Mouse (Mus musculus): ENCODE measurements around the gene Bach1. TPM values are rescaled to one million over a fixed set of nuclear protein-coding genes. Genes with fewer than 3 reads are reported as not detected.
"Not testable (repeated sequence)": the region's sequence is repeated elsewhere in the genome, so short reads cannot be mapped to it uniquely, and the experiment has no call there.

Gene Bach1
- polyA plus RNA-seq, 1 experiment = not detected

GRCm38 (mm10) chr16:87671336-87671735 is 27.4 kb upstream of the Bach1 start:
- TF ChIP-seq CTCF (IDR thresholded peaks at IDR 0.05; ENCODE audit: insufficient read depth, low read depth, low read length) = no peak
- no peak for TF ChIP-seq POLR2A (IDR thresholded peaks at IDR 0.05; ENCODE audit: insufficient read depth, low read depth, low read length)
- H3K27ac ChIP-seq (ENCODE audit: insufficient read depth, low read depth, low read length) = no peak overlapping the region
- WGBS = 79% methylated on average over 12 of the region's 12 CpGs
- 0 out of 2 replicates have a peak, but pooled peaks cover 2% of the 10 kb centered on the region for H3K4me1 ChIP-seq (ENCODE audit: control insufficient read depth, insufficient read depth, low read length)
- H3K4me3 ChIP-seq (ENCODE audit: insufficient read depth, low read depth, low read length) = no peak overlapping the region

GRCm38 (mm10) chr16:87673155-87673554 is 25.6 kb upstream of the Bach1 start:
- Histone ChIP-seq H3K4me3 (ENCODE audit: insufficient read depth, low read depth, low read length) (no peak overlapping the region), H3K4me1 (ENCODE audit: control insufficient read depth, insufficient read depth, low read length) (0 out of 2 replicates have a peak, but pooled peaks cover 2% of the 10 kb centered on the region), H3K27ac (ENCODE audit: insufficient read depth, low read depth, low read length) (no peak overlapping the region)
- TF ChIP-seq CTCF (IDR thresholded peaks at IDR 0.05; ENCODE audit: insufficient read depth, low read depth, low read length) = no peak
- TF ChIP-seq POLR2A (IDR thresholded peaks at IDR 0.05; ENCODE audit: insufficient read depth, low read depth, low read length) = no peak
- WGBS = 76% methylated on average over 7 of the region's 7 CpGs

GRCm38 (mm10) chr16:87676182-87676581 is 22.6 kb upstream of the Bach1 start:
- Histone ChIP-seq H3K4me1 (ENCODE audit: control insufficient read depth, insufficient read depth, low read length) (no peaks in the 10 kb centered on the region), H3K27ac (ENCODE audit: insufficient read depth, low read depth, low read length) (no peak overlapping the region), H3K4me3 (ENCODE audit: insufficient read depth, low read depth, low read length) (no peak overlapping the region)
- TF ChIP-seq POLR2A (IDR thresholded peaks at IDR 0.05; ENCODE audit: insufficient read depth, low read depth, low read length) = no peak
- TF ChIP-seq CTCF (IDR thresholded peaks at IDR 0.05; ENCODE audit: insufficient read depth, low read depth, low read length) = no peak
- 75% methylated on average over 10 of the region's 10 CpGs for WGBS

- Histone ChIP-seq H3K27ac (ENCODE audit: insufficient read depth, low read depth, low read length) (no peak overlapping the region), H3K4me1 (ENCODE audit: control insufficient read depth, insufficient read depth, low read length) (no peaks in the 10 kb centered on the region), H3K4me3 (ENCODE audit: insufficient read depth, low read depth, low read length) (no peak overlapping the region)
- TF ChIP-seq POLR2A (IDR thresholded peaks at IDR 0.05; ENCODE audit: insufficient read depth, low read depth, low read length) = no peak
- TF ChIP-seq CTCF (IDR thresholded peaks at IDR 0.05; ENCODE audit: insufficient read depth, low read depth, low read length) = no peak
- WGBS = 79% methylated on average over 11 of the region's 11 CpGs
Observed at GRCm38 (mm10) chr16:87678667-87679066, 20.1 kb upstream of the Bach1 start.

- Histone ChIP-seq H3K4me1 (ENCODE audit: control insufficient read depth, insufficient read depth, low read length) (no peaks in the 10 kb centered on the region), H3K27ac (ENCODE audit: insufficient read depth, low read depth, low read length) (no peak overlapping the region), H3K4me3 (ENCODE audit: insufficient read depth, low read depth, low read length) (no peak overlapping the region)
- WGBS = 93% methylated on average over 9 of the region's 9 CpGs
- TF ChIP-seq CTCF (IDR thresholded peaks at IDR 0.05; ENCODE audit: insufficient read depth, low read depth, low read length) (no peak), POLR2A (IDR thresholded peaks at IDR 0.05; ENCODE audit: insufficient read depth, low read depth, low read length) (no peak)
Observed at GRCm38 (mm10) chr16:87680912-87681634, 17.7 kb upstream of the Bach1 start.

GRCm38 (mm10) chr16:87681848-87682247 is 16.9 kb upstream of the Bach1 start:
- WGBS = 79% methylated on average over 3 of the region's 3 CpGs
- H3K4me3 ChIP-seq (ENCODE audit: insufficient read depth, low read depth, low read length) = no peak overlapping the region
- H3K4me1 ChIP-seq (ENCODE audit: control insufficient read depth, insufficient read depth, low read length) = no peaks in the 10 kb centered on the region
- H3K27ac ChIP-seq (ENCODE audit: insufficient read depth, low read depth, low read length) = no peak overlapping the region
- no peak for TF ChIP-seq POLR2A (IDR thresholded peaks at IDR 0.05; ENCODE audit: insufficient read depth, low read depth, low read length)
- TF ChIP-seq CTCF (IDR thresholded peaks at IDR 0.05; ENCODE audit: insufficient read depth, low read depth, low read length) = no peak

GRCm38 (mm10) chr16:87686458-87686857 is 12.3 kb upstream of the Bach1 start:
- H3K4me1 ChIP-seq (ENCODE audit: control insufficient read depth, insufficient read depth, low read length) = no peaks in the 10 kb centered on the region
- 84% methylated on average over 1 of the region's 1 CpGs for WGBS
- TF ChIP-seq POLR2A (IDR thresholded peaks at IDR 0.05; ENCODE audit: insufficient read depth, low read depth, low read length) = no peak
- no peak for TF ChIP-seq CTCF (IDR thresholded peaks at IDR 0.05; ENCODE audit: insufficient read depth, low read depth, low read length)
- no peak overlapping the region for H3K4me3 ChIP-seq (ENCODE audit: insufficient read depth, low read depth, low read length)
- H3K27ac ChIP-seq (ENCODE audit: insufficient read depth, low read depth, low read length) = no peak overlapping the region

- TF ChIP-seq POLR2A (IDR thresholded peaks at IDR 0.05; ENCODE audit: insufficient read depth, low read depth, low read length) = no peak
- no peak for TF ChIP-seq CTCF (IDR thresholded peaks at IDR 0.05; ENCODE audit: insufficient read depth, low read depth, low read length)
- Histone ChIP-seq H3K27ac (ENCODE audit: insufficient read depth, low read depth, low read length) (no peak overlapping the region), H3K4me1 (ENCODE audit: control insufficient read depth, insufficient read depth, low read length) (no peaks in the 10 kb centered on the region), H3K4me3 (ENCODE audit: insufficient read depth, low read depth, low read length) (no peak overlapping the region)
- WGBS = 82% methylated on average over 3 of the region's 3 CpGs
Observed at GRCm38 (mm10) chr16:87687346-87687745, 11.4 kb upstream of the Bach1 start.

GRCm38 (mm10) chr16:87688328-87688727 is 10.4 kb upstream of the Bach1 start:
- H3K27ac ChIP-seq (ENCODE audit: insufficient read depth, low read depth, low read length); H3K4me1 ChIP-seq (ENCODE audit: control insufficient read depth, insufficient read depth, low read length); H3K4me3 ChIP-seq (ENCODE audit: insufficient read depth, low read depth, low read length): not testable (repeated sequence)
- over 99% methylated on average over 3 of the region's 3 CpGs for WGBS

- WGBS = 78% methylated on average over 7 of the region's 7 CpGs
- H3K4me3 ChIP-seq (ENCODE audit: insufficient read depth, low read depth, low read length); H3K4me1 ChIP-seq (ENCODE audit: control insufficient read depth, insufficient read depth, low read length); H3K27ac ChIP-seq (ENCODE audit: insufficient read depth, low read depth, low read length): not testable (repeated sequence)
Observed at GRCm38 (mm10) chr16:87688823-87689222, 9.9 kb upstream of the Bach1 start.

All from olfactory bulb, adult 2 months (tissue).